Mouse (Mus musculus): ENCODE results near the gene Ptgds.

- TF ChIP-seq CTCF (IDR thresholded peaks at IDR 0.05), result peak; percentile 54
- 0 out of 2 replicates have a peak, but pooled peaks have one; percentile 19 for TF ChIP-seq EP300 (IDR thresholded peaks at IDR 0.05)
Observed at GRCm38 (mm10) chr2:25458911-25459310, 10.9 kb downstream of the Ptgds start.

Measured in lung, postnatal 0 days (tissue).